Mouse (Mus musculus) kidney, adult 10 weeks (tissue): Measurements from ENCODE around the gene 4930452B06Rik. TPM values are rescaled to one million over a fixed set of nuclear protein-coding genes. Genes with fewer than 3 reads are reported as not detected.

ENCODE experiments used
- polyA plus RNA-seq: library from polyadenylated mRNA; stranded (reverse); fragments of 350-450 nt; fragmentation: Illumina TruSeq; extraction: RNeasy Lipid Tissue Mini Kit (QIAGEN cat#74804); gene quantifications from one replicate; pipeline ENCODE4 v1.2.3, GENCODE M21; 2014; ENCODE audit warnings: low read depth, low replicate concordance

The 4930452B06Rik gene
- 2.1 TPM for polyA plus RNA-seq

DNA sequence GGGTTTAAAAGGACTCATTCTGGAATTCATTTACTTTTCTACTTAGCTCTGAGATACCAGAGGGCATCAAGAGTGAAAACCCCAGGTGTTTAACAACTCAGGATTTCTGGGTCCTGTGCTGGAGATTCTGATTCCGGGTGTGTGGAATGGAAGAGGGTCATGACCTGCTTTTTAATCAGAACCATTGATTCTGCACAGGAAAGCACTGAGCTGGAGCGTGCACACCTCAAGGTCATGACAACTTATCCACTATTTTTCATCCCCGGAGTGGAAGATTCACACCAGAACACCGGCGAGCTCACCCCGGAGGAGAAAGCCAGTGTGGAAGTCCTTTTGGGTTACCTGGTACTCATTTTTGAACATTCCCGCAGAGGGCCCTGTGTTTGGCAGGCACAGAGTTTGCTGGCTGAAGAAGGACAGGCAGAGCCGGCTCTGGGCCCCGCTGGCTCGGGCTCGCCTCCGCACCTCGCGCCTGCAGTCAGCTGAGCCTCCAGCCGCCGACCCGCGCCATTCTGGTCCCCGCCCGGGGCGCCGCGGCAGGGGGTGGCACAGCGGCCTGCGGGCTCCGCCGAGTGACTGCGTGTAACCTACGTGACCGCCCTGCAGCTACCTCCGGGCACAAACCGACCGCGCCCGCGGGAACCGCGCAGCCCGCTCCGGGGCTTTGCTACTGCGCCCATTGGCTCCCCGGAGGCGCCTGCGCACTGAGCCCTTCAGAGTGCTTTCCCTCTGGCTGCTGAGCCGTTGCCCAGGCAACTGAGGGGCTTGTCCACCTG lies at the start of gene 4930452B06Rik:
Gene 4930452B06Rik, minus strand, starts transcription at position 605 of the 776 bp plus-strand sequence.

